Mouse (Mus musculus) subcutaneous adipose tissue, adult 2 months (tissue): Measurements from ENCODE around the gene Olfr527. TPM values are rescaled to one million over a fixed set of nuclear protein-coding genes. Genes with fewer than 3 reads are reported as not detected.

ENCODE experiments used
- polyA plus RNA-seq: library from polyadenylated mRNA; depleted of rRNA; stranded (reverse); fragments of >200 nt; gene quantifications from 2 replicates; pipeline ENCODE4 v1.2.3, GENCODE M21; 2012; ENCODE audit warnings: low replicate concordance; rRNA removed

Olfr527 gene
- polyA plus RNA-seq, result not detected in 2 replicates

GRCm38 (mm10) chr7:140333717-140334116 lies at the start of gene Olfr527:
Olfr527 (plus strand) TSS chr7:140334017.

GRCm38 (mm10) chr7:140320558-140320957 lies 13.3 kb upstream of the Olfr527 start, which contains the start of gene Olfr525:
Olfr525 (plus strand) TSS chr7:140320858.

GRCm38 (mm10) chr7:140361571-140361970 lies 27.8 kb downstream of the Olfr527 start, which contains the start of gene Olfr60:
Olfr60 (minus strand) TSS chr7:140361671.

GRCm38 (mm10) chr7:140376231-140376630 lies 42.4 kb downstream of the Olfr527 start, which contains the start of gene Olfr530:
Olfr530 (minus strand) TSS chr7:140376331.

Other genes with a start within 250 kb of the Olfr527 start
- gene Prap1, start 240.6 kb upstream of the Olfr527 start, polyA plus RNA-seq, result 1.7 and 21.1 TPM in 2 replicates
- 46.2 and 65.2 TPM in 2 replicates for gene Fuom, start 231.6 kb upstream of the Olfr527 start, polyA plus RNA-seq
- gene Paox, start 218.2 kb upstream of the Olfr527 start, polyA plus RNA-seq, result 27.3 and 32.0 TPM in 2 replicates
- gene Echs1, start 217.5 kb upstream of the Olfr527 start, polyA plus RNA-seq, result 240 and 347 TPM in 2 replicates
- gene Mtg1, start 196.5 kb upstream of the Olfr527 start, polyA plus RNA-seq, result 30.3 and 50.3 TPM in 2 replicates
- gene Sprn, start 179.1 kb upstream of the Olfr527 start, polyA plus RNA-seq, result 0.89 and 2.7 TPM in 2 replicates
- gene Olfr522, start 169.3 kb upstream of the Olfr527 start, polyA plus RNA-seq, result not detected in 2 replicates
- gene Olfr523, start 160.8 kb upstream of the Olfr527 start, polyA plus RNA-seq, result not detected in 2 replicates
- not detected in 2 replicates for gene Olfr524, start 128.1 kb upstream of the Olfr527 start, polyA plus RNA-seq
- gene Cd163l1, start 115.8 kb upstream of the Olfr527 start, polyA plus RNA-seq, result 0.36 and 1.7 TPM in 2 replicates
- 0.04 and 0.13 TPM in 2 replicates for gene 5830411N06Rik, start 86.7 kb upstream of the Olfr527 start, polyA plus RNA-seq
- not detected in 2 replicates for gene Olfr525, start 13.2 kb upstream of the Olfr527 start, polyA plus RNA-seq
- 0.13 and 0.27 TPM in 2 replicates for gene Olfr60, start 27.7 kb downstream of the Olfr527 start, polyA plus RNA-seq
- not detected in 2 replicates for gene Olfr530, start 42.3 kb downstream of the Olfr527 start, polyA plus RNA-seq
- not detected in 2 replicates for gene Olfr531, start 68.9 kb downstream of the Olfr527 start, polyA plus RNA-seq
- gene Olfr532, start 87.6 kb downstream of the Olfr527 start, polyA plus RNA-seq, result not detected in 2 replicates
- gene Olfr533, start 129.4 kb downstream of the Olfr527 start, polyA plus RNA-seq, result not detected in 2 replicates
- gene Olfr535, start 150.2 kb downstream of the Olfr527 start, polyA plus RNA-seq, result not detected in 2 replicates
- gene Olfr536, start 173.4 kb downstream of the Olfr527 start, polyA plus RNA-seq, result not detected in 2 replicates
- not detected in 2 replicates for gene Olfr538, start 233.9 kb downstream of the Olfr527 start, polyA plus RNA-seq